ENCODE assay signal across 8 mouse cellular contexts in the genomic region with DNA sequence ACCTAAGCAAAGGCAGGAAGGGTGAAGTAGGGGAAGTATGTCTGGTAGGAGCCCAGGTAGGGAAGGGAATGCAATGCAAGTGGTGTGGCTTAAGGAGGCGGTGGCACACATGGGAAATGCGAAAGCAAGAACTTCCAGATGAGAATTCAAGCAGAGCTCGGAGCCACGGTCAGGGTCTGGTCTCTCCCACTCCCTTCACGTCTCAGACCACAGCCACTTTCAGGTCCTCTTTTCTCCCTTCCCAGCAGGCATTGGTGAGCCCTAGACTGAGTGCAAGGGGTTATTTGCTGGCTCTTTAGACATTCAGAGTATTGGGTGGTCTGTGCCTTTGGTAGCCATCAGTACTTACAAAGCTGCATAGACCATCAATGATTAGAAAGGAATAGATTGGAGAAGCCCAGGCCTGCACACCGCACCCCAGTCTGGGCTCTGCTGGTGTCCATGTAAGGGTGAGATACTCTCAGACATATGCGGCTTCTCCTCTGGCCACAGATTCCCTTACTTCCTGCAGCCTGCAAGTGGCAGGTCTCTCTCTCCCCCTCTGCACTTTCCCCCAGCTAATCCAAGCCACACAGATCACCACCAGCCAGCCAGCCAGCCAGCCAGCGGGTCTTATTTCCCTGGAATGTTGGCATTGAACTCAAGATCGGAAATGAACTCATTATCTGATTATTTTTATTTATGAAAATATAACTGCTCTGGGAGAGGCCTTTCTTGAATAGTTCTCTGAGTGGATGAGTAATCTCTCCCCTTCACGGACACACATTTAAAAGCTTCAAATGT.
A peak's percentile ranks its signal among the peaks of the same experiment; 100 is the strongest.
DNase-seq lines count a peak whose midpoint lies in the region; ATAC-seq and TF ChIP-seq lines count a peak whose summit lies in the region.
"Had no signal": no experiment of that assay in that cellular context is flagged by ENCODE, and none has a peak within 500 bp of the region (broad histone marks: within the 10 kb centered on the region; RNA-seq: fewer than 3 reads in every experiment).

No protein-coding gene starts in this region.

- no peaks in the 10 kb centered on the region for H3K27me3 ChIP-seq in spleen, adult 2 months (ENCODE audit: control insufficient read depth, insufficient read depth, low read length)
- H3K27me3 ChIP-seq in limb, embryonic 15.5 days = no peaks in the 10 kb centered on the region
- no peaks in the 10 kb centered on the region for H3K27me3 ChIP-seq in stomach, postnatal 0 days (ENCODE audit: control insufficient read depth, insufficient read depth, low read length)
- H3K27me3 ChIP-seq: hindbrain, embryonic 15.5 days had no signal

- H3K9me3 ChIP-seq in limb, embryonic 15.5 days = no peaks in the 10 kb centered on the region
- H3K9me3 ChIP-seq in stomach, postnatal 0 days (ENCODE audit: control insufficient read depth, low read length) = no peaks in the 10 kb centered on the region
- H3K9me3 ChIP-seq: hindbrain, embryonic 15.5 days had no signal

- H3K4me2 ChIP-seq in limb, embryonic 15.5 days = no peak overlapping the region
- no peak overlapping the region for H3K4me2 ChIP-seq in stomach, postnatal 0 days (replicated peaks; ENCODE audit: low read depth)
- H3K4me2 ChIP-seq: hindbrain, embryonic 15.5 days had no signal

- peaks cover 10% of the 10 kb centered on the region; the same call in 1 of the 2 replicates for H3K4me1 ChIP-seq in spleen, adult 2 months (ENCODE audit: control insufficient read depth, insufficient read depth, insufficient read length)
- H3K4me1 ChIP-seq in limb, embryonic 15.5 days = peaks cover 33% of the 10 kb centered on the region
- H3K4me1 ChIP-seq in stomach, postnatal 0 days (replicated peaks; ENCODE audit: control insufficient read depth, insufficient read depth) = peaks cover 13% of the 10 kb centered on the region; the same call in 1 of the 2 replicates
- H3K4me1 ChIP-seq: hindbrain, embryonic 15.5 days had no signal

- no peak overlapping the region for H3K4me3 ChIP-seq in spleen, adult 2 months (ENCODE audit: extremely low read depth, insufficient read depth, insufficient read length)
- H3K4me3 ChIP-seq in limb, embryonic 15.5 days = no peak overlapping the region
- H3K4me3 ChIP-seq in stomach, postnatal 0 days (ENCODE audit: low read depth, low read length) = no peak overlapping the region
- H3K4me3 ChIP-seq: hindbrain, embryonic 15.5 days had no signal

- no peak for TF ChIP-seq POLR2A in spleen, adult 2 months (IDR thresholded peaks at IDR 0.05; ENCODE audit: low read depth, low read length)

- peak in 1 of 2 experiments; percentile 44 for DNase-seq in spleen, adult 2 months (ENCODE audit: low read depth in 1 of 2, low spot score in 2 of 2)
- DNase-seq in spleen, postnatal 4 days (ENCODE audit: low spot score in 2 of 2) = no peak
- DNase-seq in stomach, postnatal 0 days (ENCODE audit: low spot score) = no peak
- DNase-seq in retina, embryonic 14.5 days (ENCODE audit: low spot score) = no peak
- no peak for DNase-seq in urinary bladder, adult 18-20 months (ENCODE audit: low spot score in 2 of 2)

- H3K36me3 ChIP-seq in spleen, adult 2 months (ENCODE audit: control insufficient read depth, insufficient read depth, low read length) = no peaks in the 10 kb centered on the region
- no peaks in the 10 kb centered on the region for H3K36me3 ChIP-seq in limb, embryonic 15.5 days
- H3K36me3 ChIP-seq in stomach, postnatal 0 days (ENCODE audit: control insufficient read depth, insufficient read depth, low read length) = no peaks in the 10 kb centered on the region
- H3K36me3 ChIP-seq: hindbrain, embryonic 15.5 days had no signal

- TF ChIP-seq CTCF in spleen, adult 2 months (IDR thresholded peaks at IDR 0.05; ENCODE audit: extremely low read depth, insufficient read depth, insufficient read length, insufficient replicate concordance) = no peak
- no peak for TF ChIP-seq CTCF in stomach, postnatal 0 days (IDR thresholded peaks at IDR 0.05; ENCODE audit: low read depth)

- 36% methylated on average over 10 of the region's 10 CpGs for WGBS in spleen, adult 2 months
- WGBS in limb, embryonic 15.5 days = 54% methylated on average over 10 of the region's 10 CpGs
- 63% methylated on average over 10 of the region's 10 CpGs for WGBS in stomach, postnatal 0 days

- peak overlapping the region; percentile 4 for H3K27ac ChIP-seq in spleen, adult 2 months (ENCODE audit: insufficient read depth, low read length)
- peak overlapping the region; percentile 75 for H3K27ac ChIP-seq in limb, embryonic 15.5 days
- H3K27ac ChIP-seq in stomach, postnatal 0 days (replicated peaks) = peak overlapping the region; percentile 75
- H3K27ac ChIP-seq: hindbrain, embryonic 15.5 days had no signal

- ATAC-seq in granulocyte monocyte progenitor cell, adult 5-6 weeks (replicated peaks; ENCODE audit: poor library complexity, severe bottlenecking) = peak; percentile 84
- no peak for ATAC-seq in limb, embryonic 15.5 days (ENCODE audit: insufficient number of reproducible peaks, low FRiP score, low TSS enrichment, low read depth)
- no peak; the same call in 1 of the 2 replicates for ATAC-seq in stomach, postnatal 0 days (ENCODE audit: low FRiP score, low TSS enrichment)

- no peak overlapping the region for H3K9ac ChIP-seq in limb, embryonic 15.5 days
- no peak overlapping the region for H3K9ac ChIP-seq in stomach, postnatal 0 days (ENCODE audit: low read length)
- H3K9ac ChIP-seq: hindbrain, embryonic 15.5 days had no signal

- TF ChIP-seq EP300 in stomach, postnatal 0 days (optimal IDR thresholded peaks at IDR 0.05) = no peak

Comparison
In these comparisons a context has a peak if more than half of its experiments do, and no peak if none do; other contexts are left out.
1. H3K27ac ChIP-seq: peak in every context shown above with its lines; median percentile 75 in limb, embryonic 15.5 days; 75 in stomach, postnatal 0 days; 4 in spleen, adult 2 months.